In genomic region chr7:84088971-84089370, GRCm38 (mm10) we compare ENCODE assay signal across 8 mouse cellular contexts. TPM values are rescaled to one million over a fixed set of nuclear protein-coding genes. Genes with fewer than 3 reads are reported as not detected.
DNase-seq lines count a peak whose midpoint lies in the region; ATAC-seq and TF ChIP-seq lines count a peak whose summit lies in the region.

No protein-coding gene starts in this region.

- H3K4me3 ChIP-seq in kidney, embryonic 16.5 days (ENCODE audit: low read length): no peak overlapping the region
- H3K4me3 ChIP-seq in cortical plate, adult 2 months (ENCODE audit: insufficient read depth, low read length): no peak overlapping the region

- H3K27me3 ChIP-seq in kidney, embryonic 16.5 days (ENCODE audit: insufficient read depth, low read length): peaks cover 32% of the 10 kb centered on the region

- no peak overlapping the region for H3K4me2 ChIP-seq in kidney, embryonic 16.5 days (replicated peaks; ENCODE audit: low read depth, low read length)

- H3K36me3 ChIP-seq in kidney, embryonic 16.5 days (ENCODE audit: insufficient read depth, low read length): no peaks in the 10 kb centered on the region

- H3K27ac ChIP-seq in kidney, embryonic 16.5 days (ENCODE audit: low read length): no peak overlapping the region
- no peak overlapping the region for H3K27ac ChIP-seq in cortical plate, adult 2 months (ENCODE audit: insufficient read depth, low read length)

- intact Hi-C loops in heart, postnatal 36 days (cut with DNase I): loop anchor here (1.0 kb wide), 1 partner anchor 183 kb away; no protein-coding TSS in a partner anchor
- intact Hi-C loops in left cerebral cortex, postnatal 4 days (cut with DNase I): loop anchor here (2.0 to 5.0 kb wide), 3 partner anchors 177 to 268 kb away; no protein-coding TSS in a partner anchor

- DNase-seq in kidney, adult 11 months: peak; percentile 77
- DNase-seq in heart, postnatal 36 days: peak; percentile 74 to 82
- peak; percentile 77 for DNase-seq in left cerebral cortex, postnatal 4 days
- peak; percentile 82 for DNase-seq in retina, embryonic 14.5 days (ENCODE audit: low spot score)
- DNase-seq in thymus, postnatal 36 days: peak; percentile 72 to 80

- H3K4me1 ChIP-seq in kidney, embryonic 16.5 days (ENCODE audit: insufficient read depth, low read length): peaks cover 16% of the 10 kb centered on the region
- no peaks in the 10 kb centered on the region for H3K4me1 ChIP-seq in cortical plate, adult 2 months (ENCODE audit: control insufficient read depth, insufficient read depth, low read length)

- TF ChIP-seq CTCF in cortical plate, adult 2 months (IDR thresholded peaks at IDR 0.05; ENCODE audit: extremely low read depth, insufficient read depth, low read length): peak; percentile 77

- no peaks in the 10 kb centered on the region for H3K9me3 ChIP-seq in kidney, embryonic 16.5 days (ENCODE audit: low read length)

- 9% methylated on average over 4 of the region's 4 CpGs for WGBS in kidney, embryonic 16.5 days

- H3K9ac ChIP-seq in kidney, embryonic 16.5 days (replicated peaks; ENCODE audit: low read length): no peak overlapping the region

- no peak for TF ChIP-seq POLR2A in cortical plate, adult 2 months (IDR thresholded peaks at IDR 0.05; ENCODE audit: extremely low read depth, insufficient read depth, low read length)

- no peak for ATAC-seq in kidney, embryonic 16.5 days (ENCODE audit: low FRiP score, low TSS enrichment)
- ATAC-seq in activated CD4-positive, CD25-positive, alpha-beta regulatory T cell, adult 4 months: peak; percentile 48

RNA-seq across cellular contexts. Expression of gene Cemip, which starts 2.7 kb away (rescaled TPM):
- 0.26 and 0.42 TPM in 2 replicates for polyA plus RNA-seq in kidney, embryonic 16.5 days (2015; fragmentation: Nextera tagmentation; extraction: Ambion mirVana)
- under 1 TPM in 1 of 2 experiments, not detected in 1; 0.22 TPM for polyA plus RNA-seq in activated CD4-positive, CD25-positive, alpha-beta regulatory T cell, adult 4 months (2017; shearing (Covaris generic))
- polyA plus RNA-seq in cortical plate, adult 2 months (2012; rRNA removed): 5.8 and 6.4 TPM in 2 replicates
- total RNA-seq in heart, postnatal 36 days (2021): under 1 TPM in 1 of 2 experiments, not detected in 1; 0.14 TPM
- total RNA-seq in left cerebral cortex, postnatal 4 days (2021): 10 to 100 TPM; 10.1 to 11.8 TPM
